Mouse (Mus musculus): ENCODE results near the gene Tbx6.

Tbx6 gene

GRCm38 (mm10) chr7:126780971-126781635, at the start of gene Tbx6:
Gene Tbx6, plus strand, starts transcription at chr7:126781483.
- CTCF ChIA-PET: interaction anchor here (0.5 to 0.6 kb wide), 2 partner anchors 42 to 49 kb away, joined by 3 read pairs; no protein-coding TSS in a partner anchor

- CTCF ChIA-PET: no interaction called here
These were observed 45.2 kb upstream of the Tbx6 start for GRCm38 (mm10) chr7:126736122-126736521.

DNA sequence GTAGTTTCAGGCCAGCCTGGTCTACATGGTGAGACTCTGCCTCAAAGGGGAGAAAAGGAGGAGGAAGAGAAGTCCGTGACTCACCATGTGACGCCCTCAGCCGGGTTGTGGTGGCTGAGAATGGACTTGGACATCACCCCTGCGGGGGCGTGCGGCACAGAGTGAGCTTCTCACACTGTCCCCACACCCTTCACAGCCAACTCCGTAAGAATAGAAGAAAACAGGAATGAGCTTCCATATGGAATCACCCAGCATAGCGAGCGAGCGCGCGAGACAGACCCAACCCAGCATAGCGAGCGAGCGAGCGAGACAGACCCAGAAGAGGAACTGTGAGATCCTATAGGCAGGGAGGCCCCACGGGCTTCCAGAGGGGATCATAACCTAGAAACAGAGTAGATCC, 41.7 kb upstream of the Tbx6 start:
- CTCF ChIA-PET: no interaction called here

DNA sequence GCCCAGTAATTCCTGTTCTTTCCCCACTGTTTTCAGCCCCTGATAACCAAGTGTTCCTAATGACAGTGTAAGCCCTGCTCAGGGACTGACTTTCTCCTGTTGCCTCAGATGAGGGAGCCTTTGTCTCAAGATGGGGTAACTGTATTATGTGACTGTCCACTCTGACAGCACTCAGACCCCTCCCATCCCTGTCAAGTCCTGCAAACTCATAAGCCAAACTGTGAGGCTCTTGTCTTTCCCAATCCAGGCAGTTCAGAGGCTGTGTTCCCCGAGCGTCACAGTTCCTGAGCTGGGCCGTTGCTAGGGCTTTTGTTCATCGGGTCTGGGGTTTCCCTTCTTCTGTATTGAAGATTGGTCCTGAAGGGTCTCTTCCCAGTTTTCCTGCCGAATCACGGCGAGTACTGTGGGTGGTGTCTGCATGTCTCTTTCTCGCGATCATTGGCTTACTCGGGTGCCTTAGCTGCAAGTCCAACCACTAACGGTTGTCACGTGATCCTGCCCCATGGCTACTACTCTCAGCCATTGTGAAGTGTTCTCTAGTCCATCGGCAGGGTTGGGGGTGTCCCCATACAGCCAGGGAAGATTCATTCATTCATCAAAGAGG, 41.0 kb upstream of the Tbx6 start:
- CTCF ChIA-PET: no interaction called here

DNA sequence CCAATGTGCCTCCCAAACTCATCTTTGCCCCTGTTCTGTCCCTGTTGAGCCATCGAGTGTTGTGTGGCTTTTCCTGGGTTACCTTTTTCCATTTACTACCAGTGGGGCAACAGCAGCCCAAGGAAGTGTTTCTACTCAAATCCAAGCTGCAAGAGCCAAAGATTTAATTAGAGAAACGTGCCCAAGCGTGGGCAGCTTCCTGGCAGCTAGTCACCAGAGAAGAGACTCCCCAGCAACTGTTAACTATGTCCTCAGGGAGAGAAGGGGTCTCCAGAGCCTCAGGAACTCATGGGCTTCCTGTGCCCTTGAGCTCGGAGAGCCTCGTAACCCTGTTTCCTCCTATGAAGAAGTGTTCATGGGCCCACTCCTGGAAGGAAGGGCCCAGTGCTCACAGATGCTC, 40.3 kb upstream of the Tbx6 start:
- CTCF ChIA-PET: no interaction called here

GRCm38 (mm10) chr7:126741452-126741851, 39.8 kb upstream of the Tbx6 start:
- CTCF ChIA-PET: interaction anchor here (0.6 kb wide), 1 partner anchor 357 kb away, joined by 3 read pairs; no protein-coding TSS in a partner anchor

- CTCF ChIA-PET: interaction anchor here (0.6 kb wide), 1 partner anchor 358 kb away, joined by 3 read pairs; no protein-coding TSS in a partner anchor
These were observed 39.3 kb upstream of the Tbx6 start for GRCm38 (mm10) chr7:126741964-126742482.

DNA sequence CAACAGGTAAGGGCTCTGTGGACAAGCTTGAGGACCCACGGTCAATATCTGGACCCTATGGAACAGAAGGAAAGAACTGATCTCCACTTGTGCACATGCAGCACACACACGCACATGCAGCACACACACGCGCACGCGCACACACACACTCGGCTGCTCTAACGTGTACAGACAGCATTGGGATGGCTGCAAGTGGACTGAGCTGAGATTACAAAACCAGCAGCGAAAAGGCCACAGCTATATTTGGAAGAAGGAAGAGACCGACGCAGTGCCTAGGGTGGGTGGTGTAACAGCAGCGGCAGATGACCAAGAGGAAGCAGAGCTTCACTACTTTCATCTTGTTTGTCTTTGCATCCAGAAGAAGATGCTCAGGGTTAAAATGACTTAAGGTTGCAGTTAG, 35.2 kb upstream of the Tbx6 start:
- CTCF ChIA-PET: interaction anchor here (0.8 kb wide), 1 partner anchor 37 kb away, joined by 3 read pairs; no protein-coding TSS in a partner anchor

DNA sequence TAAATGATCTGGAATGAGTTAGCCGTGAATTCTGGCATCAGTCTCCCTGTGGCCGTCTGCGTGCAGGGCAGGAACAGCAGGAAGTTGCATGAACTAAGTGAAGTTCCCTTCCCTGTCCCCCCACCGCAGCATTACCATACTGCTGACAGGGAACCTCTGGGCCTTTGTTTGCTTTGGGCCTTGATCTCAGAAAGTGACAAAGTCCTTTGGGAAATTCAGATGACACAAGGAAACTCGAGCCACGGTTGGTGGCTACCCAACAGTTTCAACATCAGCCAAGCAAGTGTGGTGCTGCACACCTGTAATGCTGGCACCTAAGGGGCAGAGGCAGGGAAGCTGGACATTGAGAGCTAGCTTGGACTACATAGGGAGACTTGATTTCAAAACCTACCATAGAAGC, 34.5 kb upstream of the Tbx6 start:
- CTCF ChIA-PET: no interaction called here

- CTCF ChIA-PET: interaction anchor here (0.8 kb wide), 1 partner anchor 23 kb away, joined by 10 read pairs; no protein-coding TSS in a partner anchor
These were observed 32.5 kb upstream of the Tbx6 start for GRCm38 (mm10) chr7:126748824-126749223.

- CTCF ChIA-PET: interaction anchor here (0.5 to 0.7 kb wide), 3 partner anchors 14 to 1146 kb away, joined by 3 to 4 read pairs (median 4); no protein-coding TSS in a partner anchor
These were observed 31.5 kb upstream of the Tbx6 start for GRCm38 (mm10) chr7:126749582-126750343.

- CTCF ChIA-PET: no interaction called here
These were observed 26.4 kb upstream of the Tbx6 start for GRCm38 (mm10) chr7:126754866-126755265.

GRCm38 (mm10) chr7:126758539-126758938, 22.7 kb upstream of the Tbx6 start:
- CTCF ChIA-PET: no interaction called here

DNA sequence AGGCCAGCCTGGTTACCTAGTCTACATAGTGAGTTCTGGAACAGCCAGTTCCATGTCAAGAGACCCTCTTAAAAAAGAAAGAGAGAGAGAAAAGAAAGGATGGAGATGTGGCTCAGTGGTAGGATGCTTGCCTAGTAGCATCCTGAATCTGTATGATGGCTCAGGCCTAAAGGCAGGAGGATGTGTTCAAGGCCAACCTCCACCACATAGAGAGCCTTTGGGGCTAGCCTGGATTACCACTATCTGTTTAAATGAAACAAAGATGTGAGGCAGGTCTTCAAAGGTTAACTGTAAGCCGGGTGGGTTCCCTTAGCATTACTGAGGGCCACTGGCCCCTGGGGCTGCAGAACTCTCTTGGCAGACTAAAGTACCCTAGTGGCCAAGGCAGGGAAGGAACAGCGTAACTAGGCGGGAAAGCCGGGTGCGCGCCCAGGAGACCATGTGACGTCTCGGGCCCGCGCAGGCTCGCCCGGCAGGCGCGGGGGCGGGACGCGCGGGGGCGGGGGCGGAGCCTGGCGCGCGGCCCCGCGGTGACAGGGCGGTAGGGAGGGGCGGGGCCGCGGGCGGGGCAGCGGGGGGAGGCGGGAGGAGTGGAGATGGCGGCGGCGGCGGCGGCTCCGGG, 22.1 kb upstream of the Tbx6 start, which contains the start of gene Mapk3:
Gene Mapk3, plus strand, starts transcription at position 552 of the 622 bp plus-strand sequence.
- CTCF ChIA-PET: no interaction called here

GRCm38 (mm10) chr7:126759672-126760390, 21.5 kb upstream of the Tbx6 start:
- CTCF ChIA-PET: no interaction called here

DNA sequence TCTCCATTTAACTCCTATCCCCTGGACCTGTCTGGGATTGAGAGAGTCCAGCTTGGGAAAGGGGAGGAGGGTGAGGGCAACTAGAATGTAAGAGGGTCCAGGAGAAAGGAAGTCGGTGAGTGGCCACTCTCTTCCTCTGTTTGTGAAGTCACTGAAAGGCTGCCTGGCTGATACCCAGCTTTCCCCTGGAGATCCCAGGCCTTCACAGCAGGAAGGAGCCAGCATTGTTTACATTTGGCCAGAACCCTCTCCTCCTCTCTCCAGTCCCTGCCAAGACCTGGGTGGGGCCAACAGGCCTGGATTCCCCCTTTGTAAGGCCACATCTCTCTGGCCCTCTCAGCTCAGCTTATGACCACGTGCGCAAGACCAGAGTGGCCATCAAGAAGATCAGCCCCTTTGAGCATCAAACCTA, 20.9 kb upstream of the Tbx6 start:
- CTCF ChIA-PET: no interaction called here

- CTCF ChIA-PET: no interaction called here
These were observed 20.3 kb upstream of the Tbx6 start for GRCm38 (mm10) chr7:126760956-126761355.

DNA sequence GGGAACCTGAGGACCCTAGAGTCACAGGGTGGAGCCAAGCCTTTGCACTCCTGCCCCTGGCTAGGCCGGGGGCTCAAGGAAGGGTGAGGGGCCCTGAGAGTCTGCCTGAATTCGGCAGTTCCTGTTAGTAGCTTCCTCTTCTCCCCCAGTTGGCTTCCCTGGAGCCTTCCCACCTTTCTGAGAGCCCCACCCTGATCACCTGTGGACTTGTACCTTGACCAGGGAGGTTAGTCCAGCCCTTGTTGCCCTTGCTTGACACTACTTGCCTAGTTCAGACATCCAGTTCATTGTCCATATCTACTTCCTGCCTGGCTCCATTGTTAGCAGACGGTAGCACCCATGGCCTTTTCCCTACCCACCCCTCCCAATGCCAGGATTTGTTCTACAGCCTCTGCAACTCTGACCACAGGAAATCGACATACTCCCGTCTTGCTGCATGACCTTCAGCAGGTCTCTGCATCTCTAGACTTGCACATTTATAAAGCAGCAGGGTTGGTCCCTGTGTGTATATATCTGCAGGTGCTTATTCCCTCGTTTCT, 19.7 kb upstream of the Tbx6 start:
- CTCF ChIA-PET: no interaction called here

DNA sequence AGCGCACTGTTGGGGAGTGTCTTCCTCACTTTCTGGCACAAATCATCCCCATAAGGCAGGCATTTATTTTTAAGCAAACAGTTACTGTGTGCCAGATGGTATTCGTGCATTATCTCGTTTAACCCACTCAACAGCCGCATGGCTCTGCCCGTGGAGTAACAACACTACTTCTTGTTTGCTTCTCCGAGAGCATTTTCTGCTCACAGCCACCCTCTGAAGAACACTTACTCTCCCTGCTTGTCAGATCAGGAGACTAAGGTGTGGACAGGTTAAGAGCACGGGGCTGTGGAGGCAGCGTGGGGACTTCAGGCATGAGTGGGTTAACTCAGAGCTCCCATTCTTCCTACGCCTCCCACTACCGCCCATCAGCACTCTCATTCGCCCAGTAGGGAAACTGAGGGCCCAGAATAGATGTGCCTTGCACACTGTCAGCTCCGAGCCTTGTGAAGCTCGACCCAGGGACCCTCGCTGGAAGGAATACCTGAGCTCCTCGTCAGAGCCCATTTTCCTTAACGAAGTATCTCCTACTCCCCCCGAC, 18.7 kb upstream of the Tbx6 start:
- CTCF ChIA-PET: interaction anchor here (0.7 to 1.6 kb wide), 2 partner anchors 13 to 93 kb away, joined by 3 to 5 read pairs; no protein-coding TSS in a partner anchor

DNA sequence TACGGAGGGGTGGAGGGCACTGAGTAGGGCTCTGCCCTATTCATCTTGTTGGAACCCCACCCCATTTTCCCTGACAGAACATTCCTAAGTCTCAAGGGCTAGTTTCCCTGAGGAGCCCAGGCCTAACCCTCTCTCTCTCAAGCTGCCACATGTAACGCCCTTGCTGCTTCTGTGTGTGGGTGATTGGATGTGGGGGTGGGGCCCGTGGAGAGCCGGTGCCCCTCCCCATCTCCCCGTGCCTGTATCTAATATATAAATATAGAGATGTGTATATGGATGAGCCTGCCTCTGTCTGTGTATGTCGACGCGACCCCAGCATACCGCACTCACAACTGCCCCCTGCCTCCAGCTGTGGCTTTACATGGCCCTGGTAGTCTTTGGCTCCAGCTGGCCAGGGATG, 15.7 kb upstream of the Tbx6 start:
- CTCF ChIA-PET: no interaction called here

DNA sequence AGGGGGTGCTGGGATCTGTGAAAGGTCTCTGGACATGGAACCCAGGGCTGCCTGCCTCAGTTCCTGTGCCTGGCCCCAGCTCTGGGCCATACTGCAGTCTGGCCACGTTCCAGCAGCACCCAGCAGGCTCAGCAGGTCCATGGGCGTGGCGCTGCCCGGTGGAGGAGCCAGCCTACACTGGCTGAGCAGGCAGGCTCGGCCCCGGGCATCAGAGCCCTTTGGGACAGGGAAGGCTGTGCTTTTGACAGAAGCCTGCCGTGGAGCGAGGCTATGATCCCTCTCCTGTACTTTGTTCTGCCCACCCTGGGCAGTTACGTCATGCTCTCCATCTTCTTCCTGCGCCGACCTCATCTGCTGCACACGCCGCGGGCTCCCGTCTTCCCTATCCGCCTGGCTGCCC, 15.1 kb upstream of the Tbx6 start, which contains the start of gene Gdpd3:
Gene Gdpd3, plus strand, starts transcription at position 134 of the 400 bp plus-strand sequence.
- CTCF ChIA-PET: no interaction called here

Measured in spleen, embryonic (tissue).